Mouse (Mus musculus): ENCODE measurements around the gene Gm10643. TPM values are rescaled to one million over a fixed set of nuclear protein-coding genes. Genes with fewer than 3 reads are reported as not detected.

The Gm10643 gene
- polyA plus RNA-seq, 1 experiment from 2014 or later = 1.4 TPM

- Histone ChIP-seq H3K36me3 (no peaks in the 10 kb centered on the region), H3K4me3 (no peak overlapping the region), H3K27me3 (ENCODE audit: insufficient read depth, poor library complexity, severe bottlenecking) (peaks cover 45% of the 10 kb centered on the region), H3K9me3 (no peaks in the 10 kb centered on the region), H3K27ac (no peak overlapping the region), H3K4me1 (peaks cover 27% of the 10 kb centered on the region)
- 79% methylated on average over 3 of the region's 3 CpGs for WGBS
- DNase-seq (ENCODE audit: low spot score) = no peak
Measured at GRCm38 (mm10) chr8:84046505-84046904, 18.4 kb downstream of the Gm10643 start.

GRCm38 (mm10) chr8:84044900-84045299 lies 20.0 kb downstream of the Gm10643 start, which contains the start of gene Rln3:
Gene Rln3 (minus strand): TSS chr8:84045000.
- peaks cover 22% of the 10 kb centered on the region for H3K4me1 ChIP-seq
- H3K4me3 ChIP-seq = peak within 1 kb of the TSS; percentile 49
- H3K27ac ChIP-seq = no peak within 1 kb of the TSS
- peaks cover 62% of the 10 kb centered on the region for H3K27me3 ChIP-seq (ENCODE audit: insufficient read depth, poor library complexity, severe bottlenecking)
- WGBS = 2% methylated on average over 9 of the region's 9 CpGs
- H3K9me3 ChIP-seq = no peaks in the 10 kb centered on the region
- no peak for DNase-seq (ENCODE audit: low spot score)
- H3K36me3 ChIP-seq = no peaks in the 10 kb centered on the region

- Histone ChIP-seq H3K36me3 (no peaks in the 10 kb centered on the region), H3K4me1 (peaks cover 25% of the 10 kb centered on the region), H3K9me3 (no peaks in the 10 kb centered on the region), H3K27ac (no peak overlapping the region), H3K4me3 (peak overlapping the region; percentile 49; the same call in 1 of the 2 replicates), H3K27me3 (ENCODE audit: insufficient read depth, poor library complexity, severe bottlenecking) (peaks cover 68% of the 10 kb centered on the region)
- WGBS = 0% methylated on average over 7 of the region's 7 CpGs
- DNase-seq (ENCODE audit: low spot score) = no peak
Measured at GRCm38 (mm10) chr8:84044103-84044502, 20.8 kb downstream of the Gm10643 start.

- Histone ChIP-seq H3K4me1 (peaks cover 25% of the 10 kb centered on the region), H3K27ac (no peak overlapping the region), H3K36me3 (no peaks in the 10 kb centered on the region), H3K4me3 (peak overlapping the region; percentile 61), H3K27me3 (ENCODE audit: insufficient read depth, poor library complexity, severe bottlenecking) (peaks cover 72% of the 10 kb centered on the region), H3K9me3 (no peaks in the 10 kb centered on the region)
- DNase-seq (ENCODE audit: low spot score) = no peak
- 29% methylated on average over 12 of the region's 12 CpGs for WGBS
Measured at GRCm38 (mm10) chr8:84042948-84043342, 22.0 kb downstream of the Gm10643 start.

- H3K36me3 ChIP-seq = no peaks in the 10 kb centered on the region
- H3K4me1 ChIP-seq = peaks cover 25% of the 10 kb centered on the region
- peak within 1 kb of the TSS; percentile 50; the same call in 1 of the 2 replicates for H3K27ac ChIP-seq
- 2% methylated on average over 40 of the region's 40 CpGs for WGBS
- peak; percentile 87 for DNase-seq (ENCODE audit: low spot score)
- H3K27me3 ChIP-seq (ENCODE audit: insufficient read depth, poor library complexity, severe bottlenecking) = peaks cover 74% of the 10 kb centered on the region
- peak within 1 kb of the TSS; percentile 61 for H3K4me3 ChIP-seq
- H3K9me3 ChIP-seq = no peaks in the 10 kb centered on the region
Measured at GRCm38 (mm10) chr8:84042066-84042947, 22.6 kb downstream of the Gm10643 start, which contains the start of gene Il27ra. Gene Il27ra (minus strand): TSS chr8:84042589.

- WGBS = 10% methylated on average over 5 of the region's 5 CpGs
- peak; percentile 90 for DNase-seq (ENCODE audit: low spot score)
- Histone ChIP-seq H3K27me3 (ENCODE audit: insufficient read depth, poor library complexity, severe bottlenecking) (peaks cover 75% of the 10 kb centered on the region), H3K36me3 (no peaks in the 10 kb centered on the region), H3K9me3 (no peaks in the 10 kb centered on the region), H3K4me1 (peaks cover 15% of the 10 kb centered on the region), H3K4me3 (no peak overlapping the region), H3K27ac (no peak overlapping the region)
Measured at GRCm38 (mm10) chr8:84039050-84039449, 25.9 kb downstream of the Gm10643 start.

- peaks cover 64% of the 10 kb centered on the region for H3K27me3 ChIP-seq (ENCODE audit: insufficient read depth, poor library complexity, severe bottlenecking)
- peaks cover 14% of the 10 kb centered on the region for H3K4me1 ChIP-seq
- no peak for DNase-seq (ENCODE audit: low spot score)
- no peak overlapping the region for H3K27ac ChIP-seq
- H3K36me3 ChIP-seq = no peaks in the 10 kb centered on the region
- H3K4me3 ChIP-seq = no peak overlapping the region
- H3K9me3 ChIP-seq = no peaks in the 10 kb centered on the region
- 69% methylated on average over 5 of the region's 5 CpGs for whole genome bisulfite sequencing
Measured at GRCm38 (mm10) chr8:84038015-84038414, 26.9 kb downstream of the Gm10643 start.

GRCm38 (mm10) chr8:84032777-84033176 lies 32.2 kb downstream of the Gm10643 start:
- Histone ChIP-seq H3K4me1 (no peaks in the 10 kb centered on the region), H3K9me3 (no peaks in the 10 kb centered on the region), H3K27me3 (ENCODE audit: insufficient read depth, poor library complexity, severe bottlenecking) (peaks cover 47% of the 10 kb centered on the region), H3K36me3 (no peaks in the 10 kb centered on the region), H3K4me3 (no peak overlapping the region), H3K27ac (no peak overlapping the region)
- 69% methylated on average over 4 of the region's 4 CpGs for WGBS
- no peak for DNase-seq (ENCODE audit: low spot score)

GRCm38 (mm10) chr8:84029272-84029671 lies 35.7 kb downstream of the Gm10643 start:
- H3K36me3 ChIP-seq = no peaks in the 10 kb centered on the region
- H3K27ac ChIP-seq = no peak overlapping the region
- H3K9me3 ChIP-seq = no peaks in the 10 kb centered on the region
- peaks cover 16% of the 10 kb centered on the region for H3K4me1 ChIP-seq
- H3K27me3 ChIP-seq (ENCODE audit: insufficient read depth, poor library complexity, severe bottlenecking) = peaks cover 63% of the 10 kb centered on the region
- H3K4me3 ChIP-seq = no peak overlapping the region
- no peak for DNase-seq (ENCODE audit: low spot score)
- 78% methylated on average over 5 of the region's 5 CpGs for WGBS

GRCm38 (mm10) chr8:84027449-84027848 lies 37.5 kb downstream of the Gm10643 start:
- Histone ChIP-seq H3K9me3 (no peaks in the 10 kb centered on the region), H3K4me3 (no peak overlapping the region), H3K36me3 (no peaks in the 10 kb centered on the region), H3K27me3 (ENCODE audit: insufficient read depth, poor library complexity, severe bottlenecking) (peaks cover 61% of the 10 kb centered on the region), H3K27ac (no peak overlapping the region), H3K4me1 (peaks cover 34% of the 10 kb centered on the region)
- WGBS = 15% methylated on average over 10 of the region's 10 CpGs
- no peak for DNase-seq (ENCODE audit: low spot score)

GRCm38 (mm10) chr8:84025863-84026262 lies 39.1 kb downstream of the Gm10643 start:
- H3K27ac ChIP-seq = peak overlapping the region; percentile 44; the same call in 1 of the 2 replicates
- WGBS = 2% methylated on average over 41 of the region's 41 CpGs
- no peak for DNase-seq (ENCODE audit: low spot score)
- no peaks in the 10 kb centered on the region for H3K9me3 ChIP-seq
- peak overlapping the region; percentile 66 for H3K4me3 ChIP-seq
- H3K4me1 ChIP-seq = peaks cover 50% of the 10 kb centered on the region
- H3K36me3 ChIP-seq = no peaks in the 10 kb centered on the region
- peaks cover 68% of the 10 kb centered on the region for H3K27me3 ChIP-seq (ENCODE audit: insufficient read depth, poor library complexity, severe bottlenecking)

GRCm38 (mm10) chr8:84024171-84024570 lies 40.8 kb downstream of the Gm10643 start:
- Histone ChIP-seq H3K27ac (peak overlapping the region; percentile 69; the same call in 1 of the 2 replicates), H3K4me1 (peaks cover 54% of the 10 kb centered on the region), H3K9me3 (no peaks in the 10 kb centered on the region), H3K27me3 (ENCODE audit: insufficient read depth, poor library complexity, severe bottlenecking) (peaks cover 75% of the 10 kb centered on the region), H3K4me3 (no peak overlapping the region), H3K36me3 (no peaks in the 10 kb centered on the region)
- no peak for DNase-seq (ENCODE audit: low spot score)
- 9% methylated on average over 10 of the region's 10 CpGs for WGBS

- Histone ChIP-seq H3K9me3 (no peaks in the 10 kb centered on the region), H3K27me3 (ENCODE audit: insufficient read depth, poor library complexity, severe bottlenecking) (peaks cover 73% of the 10 kb centered on the region), H3K4me1 (peaks cover 54% of the 10 kb centered on the region), H3K27ac (peak overlapping the region; percentile 69; the same call in 1 of the 2 replicates), H3K4me3 (peak overlapping the region; percentile 19; the same call in 1 of the 2 replicates), H3K36me3 (no peaks in the 10 kb centered on the region)
- no peak for DNase-seq (ENCODE audit: low spot score)
- WGBS = 42% methylated on average over 1 of the region's 1 CpGs
Measured at GRCm38 (mm10) chr8:84023631-84024030, 41.3 kb downstream of the Gm10643 start.
